Mouse (Mus musculus) hindbrain, embryonic 14.5 days (tissue): Measurements from ENCODE around the gene Tmem26. TPM values are rescaled to one million over a fixed set of nuclear protein-coding genes. Genes with fewer than 3 reads are reported as not detected.

ENCODE experiments used
- ATAC-seq: fragments of 200-750 bp; cut with Nextera tagmentation; 2 replicates; pipeline ENCODE4 v1.8.0; 2017; ENCODE audit warnings: moderate number of reproducible peaks, mild to moderate bottlenecking, moderate TSS enrichment, moderate library complexity; ENCODE audit not compliant: low FRiP score
- DNase-seq: peaks from one replicate; pipeline ENCODE4 v3.0.0-alpha.2; 2015; ENCODE audit warnings: low spot score
- H3K27ac ChIP-seq: fragments of 300-500 bp; sonication (generic); 2 replicates; pipeline ENCODE4 v1.5.1; 2014; ENCODE audit warnings: mild to moderate bottlenecking, moderate library complexity
- H3K27me3 ChIP-seq: fragments of 300-500 bp; sonication (generic); 2 replicates; pipeline ENCODE4 v1.6.1; 2014; ENCODE audit warnings: mild to moderate bottlenecking, low read length, mixed read lengths; ENCODE audit not compliant: control insufficient read depth, insufficient read depth
- H3K36me3 ChIP-seq: fragments of 300-500 bp; sonication (generic); replicated peaks from 2 replicates; pipeline ENCODE4 v1.6.1; 2014; ENCODE audit not compliant: control insufficient read depth, insufficient read depth
- H3K4me1 ChIP-seq: fragments of 300-500 bp; sonication (generic); replicated peaks from 2 replicates; pipeline ENCODE4 v1.6.1; 2014; ENCODE audit warnings: antibody characterized with exemption, low read length, mixed read lengths; ENCODE audit not compliant: control insufficient read depth, insufficient read depth
- H3K4me2 ChIP-seq: fragments of 300-500 bp; sonication (generic); replicated peaks from 2 replicates; pipeline ENCODE4 v1.6.1; 2014; ENCODE audit warnings: mild to moderate bottlenecking, moderate library complexity
- H3K4me3 ChIP-seq: fragments of 300-500 bp; sonication (generic); replicated peaks from 2 replicates; pipeline ENCODE4 v1.5.1; 2014; ENCODE audit warnings: mild to moderate bottlenecking, low read length
- H3K9ac ChIP-seq: fragments of 300-500 bp; sonication (generic); 2 replicates; pipeline ENCODE4 v1.6.1; 2014
- H3K9me3 ChIP-seq: fragments of 300-500 bp; sonication (generic); 2 replicates; pipeline ENCODE4 v1.6.1; 2016; ENCODE audit warnings: low read length; ENCODE audit not compliant: control insufficient read depth
- WGBS: fragments of 180-500 bp; shearing (Covaris S2); extraction: QIAGEN DNeasy Blood & Tissue Kit; methylation state at CpG from one replicate; pipeline ENCODE4 v1.1.7; 2014; 5-methylcytosine and 5-hydroxymethylcytosine counted together
- polyA plus RNA-seq: library from polyadenylated mRNA; unstranded; fragments of >200 nt; fragmentation: Nextera tagmentation; extraction: Ambion mirVana; gene quantifications from 2 replicates; pipeline ENCODE4 v1.2.1, GENCODE M21; 2014

The Tmem26 gene
- polyA plus RNA-seq, 1 experiment from 2014 or later = 8.6 TPM

GRCm38 (mm10) chr10:68824519-68824918 is 101.1 kb downstream of the Tmem26 start:
- H3K36me3 ChIP-seq = no peaks in the 10 kb centered on the region
- WGBS = 90% methylated on average over 4 of the region's 4 CpGs
- no peaks in the 10 kb centered on the region for H3K4me1 ChIP-seq
- DNase-seq (no peak), ATAC-seq (no peak)
- no peaks in the 10 kb centered on the region for H3K9me3 ChIP-seq
- no peak overlapping the region for H3K9ac ChIP-seq
- no peak overlapping the region for H3K4me3 ChIP-seq
- no peak overlapping the region for H3K4me2 ChIP-seq
- no peaks in the 10 kb centered on the region for H3K27me3 ChIP-seq
- H3K27ac ChIP-seq = no peak overlapping the region

Other genes starting within 250 kb of the Tmem26 start
- gene Cabcoco1, start 181.8 kb upstream of the Tmem26 start, polyA plus RNA-seq = 1.9 and 2.7 TPM in 2 replicates